Mouse (Mus musculus): ENCODE data around the gene Dab2ip. TPM values are rescaled to one million over a fixed set of nuclear protein-coding genes. Genes with fewer than 3 reads are reported as not detected.

Dab2ip gene
- polyA plus RNA-seq, 1 experiment from 2014 or later, result 54.9 TPM

- ATAC-seq, result no peak
These were observed 24.4 kb upstream of the Dab2ip start for GRCm38 (mm10) chr2:35533646-35534045.

DNA sequence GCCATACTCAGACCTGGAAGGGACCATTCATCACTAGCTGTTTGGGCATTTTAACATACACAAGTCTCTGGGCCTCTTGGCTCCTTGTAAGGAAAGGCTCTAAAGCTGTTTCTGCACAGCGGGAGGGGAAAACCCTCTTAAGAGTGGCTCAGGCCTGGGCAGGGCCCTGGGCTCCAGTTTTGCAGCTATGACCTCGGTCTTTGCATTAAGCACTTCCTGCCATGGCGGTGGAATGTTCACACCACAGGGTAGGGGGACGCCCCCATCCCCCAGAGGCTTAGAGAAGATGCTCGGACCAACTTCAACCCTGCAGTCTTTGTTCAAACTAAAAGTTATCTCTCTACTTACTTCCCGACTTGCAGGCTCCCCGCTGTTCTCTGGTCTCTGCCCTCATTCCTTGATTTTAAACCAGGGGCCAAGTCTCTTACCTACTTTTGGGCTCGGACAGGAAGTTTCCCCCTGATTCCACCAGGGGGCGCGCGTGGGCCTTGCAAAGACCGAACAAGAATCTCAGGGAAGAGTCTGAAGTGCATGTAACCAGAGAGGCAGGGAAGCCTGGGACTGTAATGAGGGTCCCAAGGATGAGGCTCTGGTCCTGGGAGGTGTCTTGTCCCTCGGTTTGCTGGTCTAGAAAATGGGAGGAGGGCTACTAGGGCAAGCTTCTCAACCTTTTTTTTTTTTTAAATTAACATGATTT is 18.6 kb upstream of the Dab2ip start:
- Histone ChIP-seq H3K4me1 (replicated peaks) (peaks cover 8% of the 10 kb centered on the region; the same call in 1 of the 2 replicates), H3K9ac (no peak overlapping the region), H3K4me2 (replicated peaks) (no peak overlapping the region), H3K27me3 (replicated peaks) (no peaks in the 10 kb centered on the region), H3K36me3 (no peaks in the 10 kb centered on the region), H3K27ac (peak overlapping the region; percentile 70), H3K4me3 (replicated peaks) (no peak overlapping the region), H3K9me3 (no peaks in the 10 kb centered on the region)
- peak; percentile 63 for ATAC-seq
- WGBS, result 8% methylated on average over 13 of the region's 13 CpGs

More at GRCm38 (mm10) chr2:35533646-35534045, 24.4 kb upstream of the Dab2ip start:
- no peaks in the 10 kb centered on the region for H3K36me3 ChIP-seq
- no peak overlapping the region for H3K4me3 ChIP-seq (replicated peaks)
- H3K9me3 ChIP-seq, result no peaks in the 10 kb centered on the region
- no peak overlapping the region for H3K4me2 ChIP-seq (replicated peaks)
- 70% methylated on average over 9 of the region's 9 CpGs for WGBS
- H3K4me1 ChIP-seq (replicated peaks), result no peaks in the 10 kb centered on the region
- no peak overlapping the region for H3K9ac ChIP-seq
- H3K27ac ChIP-seq, result no peak overlapping the region
- H3K27me3 ChIP-seq (replicated peaks), result no peaks in the 10 kb centered on the region

DNA sequence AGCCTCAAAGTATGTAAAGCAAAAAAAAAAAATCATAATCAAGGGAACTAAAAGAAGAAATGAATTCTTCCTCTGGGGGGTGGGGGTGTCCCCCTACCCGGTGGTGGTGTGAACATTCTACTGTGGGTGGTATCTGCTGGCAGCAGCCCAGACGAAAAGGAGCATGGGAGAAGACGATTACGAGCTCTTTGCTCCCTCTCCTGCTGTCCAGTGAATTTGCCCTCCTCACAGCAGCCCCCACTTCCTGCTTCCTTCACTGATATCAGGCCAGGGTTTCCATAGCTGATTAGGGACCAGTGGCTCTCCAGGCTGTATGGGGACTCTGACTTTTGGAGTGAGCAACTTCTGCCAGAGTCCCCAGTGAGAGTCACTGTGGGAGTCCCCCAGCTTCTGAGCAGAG is 17.3 kb upstream of the Dab2ip start:
- no peak overlapping the region for H3K4me2 ChIP-seq (replicated peaks)
- H3K27me3 ChIP-seq (replicated peaks), result no peaks in the 10 kb centered on the region
- H3K27ac ChIP-seq, result no peak overlapping the region
- no peaks in the 10 kb centered on the region for H3K36me3 ChIP-seq
- no peak for ATAC-seq
- WGBS, result 12% methylated on average over 4 of the region's 4 CpGs
- H3K4me3 ChIP-seq (replicated peaks), result no peak overlapping the region
- no peaks in the 10 kb centered on the region for H3K9me3 ChIP-seq
- peaks cover 19% of the 10 kb centered on the region for H3K4me1 ChIP-seq (replicated peaks)
- no peak overlapping the region for H3K9ac ChIP-seq

- no peak overlapping the region for H3K9ac ChIP-seq
- ATAC-seq, result peak; percentile 82
- 2% methylated on average over 14 of the region's 14 CpGs for WGBS
- no peaks in the 10 kb centered on the region for H3K36me3 ChIP-seq
- H3K9me3 ChIP-seq, result no peaks in the 10 kb centered on the region
- H3K27me3 ChIP-seq (replicated peaks), result no peaks in the 10 kb centered on the region
- peak overlapping the region; percentile 55 for H3K4me2 ChIP-seq (replicated peaks)
- peak overlapping the region; percentile 66 for H3K27ac ChIP-seq
- peaks cover 23% of the 10 kb centered on the region for H3K4me1 ChIP-seq (replicated peaks)
- H3K4me3 ChIP-seq (replicated peaks), result peak overlapping the region; percentile 12; the same call in 1 of the 2 replicates
These were observed 13.3 kb upstream of the Dab2ip start for GRCm38 (mm10) chr2:35544717-35545116.

DNA sequence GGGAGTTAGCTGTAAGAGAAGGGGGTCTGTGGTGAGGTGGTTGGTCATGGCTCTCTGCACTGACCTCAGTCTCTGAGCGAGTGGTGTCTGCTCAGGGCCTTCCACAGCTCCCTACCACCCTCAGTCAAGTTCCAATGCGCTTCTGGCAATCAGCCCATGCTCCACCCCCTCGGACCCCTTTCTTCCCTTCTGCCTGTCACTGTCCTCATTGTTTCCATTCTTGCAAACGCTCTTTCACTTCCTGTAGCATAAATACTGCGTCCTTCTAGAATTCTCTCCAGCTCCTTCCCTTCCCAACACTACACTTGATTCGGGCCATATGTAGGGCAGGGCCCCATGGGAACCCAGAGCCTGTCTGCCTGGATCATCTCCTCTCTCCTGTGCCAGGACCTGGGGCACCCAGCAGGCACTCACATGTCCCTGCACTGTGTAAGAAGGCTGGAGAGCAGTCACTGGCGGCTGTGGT is 12.9 kb upstream of the Dab2ip start:
- H3K27me3 ChIP-seq (replicated peaks), result no peaks in the 10 kb centered on the region
- H3K9me3 ChIP-seq, result no peaks in the 10 kb centered on the region
- H3K36me3 ChIP-seq, result no peaks in the 10 kb centered on the region
- 0 out of 2 replicates have a peak overlapping the region, but pooled peaks have one; percentile 12 for H3K4me3 ChIP-seq (replicated peaks)
- H3K27ac ChIP-seq, result peak overlapping the region; percentile 66
- peak overlapping the region; percentile 55 for H3K4me2 ChIP-seq (replicated peaks)
- H3K4me1 ChIP-seq (replicated peaks), result peaks cover 23% of the 10 kb centered on the region
- H3K9ac ChIP-seq, result no peak overlapping the region
- WGBS, result 23% methylated on average over 7 of the region's 7 CpGs
- peak; percentile 70 for ATAC-seq

GRCm38 (mm10) chr2:35546462-35546861 is 11.6 kb upstream of the Dab2ip start:
- no peak overlapping the region for H3K27ac ChIP-seq
- peaks cover 19% of the 10 kb centered on the region for H3K4me1 ChIP-seq (replicated peaks)
- WGBS, result 86% methylated on average over 6 of the region's 6 CpGs
- no peak for ATAC-seq
- no peak overlapping the region for H3K4me3 ChIP-seq (replicated peaks)
- no peak overlapping the region for H3K4me2 ChIP-seq (replicated peaks)
- no peaks in the 10 kb centered on the region for H3K9me3 ChIP-seq
- H3K36me3 ChIP-seq, result no peaks in the 10 kb centered on the region
- no peaks in the 10 kb centered on the region for H3K27me3 ChIP-seq (replicated peaks)
- H3K9ac ChIP-seq, result no peak overlapping the region

DNA sequence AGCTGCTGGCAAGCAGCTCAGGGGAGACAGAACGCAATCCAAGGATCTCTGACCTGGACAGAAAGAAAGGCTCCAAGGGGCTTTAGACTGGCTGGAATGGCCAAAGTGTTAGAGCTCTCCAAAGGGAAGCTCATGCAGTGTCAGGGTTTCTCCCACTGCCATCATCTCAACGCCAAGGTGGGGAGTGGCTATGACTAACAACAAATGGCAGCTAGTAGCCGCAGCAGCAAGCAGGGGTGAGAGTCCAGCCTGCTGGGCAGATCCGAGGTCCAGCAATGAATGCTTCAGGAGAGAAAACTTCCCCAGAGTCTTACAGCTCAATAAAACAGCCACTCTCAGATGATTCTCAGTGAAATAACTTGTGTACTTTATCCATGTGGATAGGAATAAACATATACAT is 8.9 kb upstream of the Dab2ip start:
- Histone ChIP-seq H3K27ac (0 out of 2 replicates have a peak overlapping the region, but pooled peaks have one; percentile 42), H3K9ac (no peak overlapping the region), H3K27me3 (replicated peaks) (no peaks in the 10 kb centered on the region), H3K9me3 (no peaks in the 10 kb centered on the region), H3K4me1 (replicated peaks) (peaks cover 19% of the 10 kb centered on the region), H3K36me3 (no peaks in the 10 kb centered on the region), H3K4me2 (replicated peaks) (no peak overlapping the region), H3K4me3 (replicated peaks) (no peak overlapping the region)
- 36% methylated on average over 4 of the region's 4 CpGs for WGBS
- no peak for ATAC-seq

DNA sequence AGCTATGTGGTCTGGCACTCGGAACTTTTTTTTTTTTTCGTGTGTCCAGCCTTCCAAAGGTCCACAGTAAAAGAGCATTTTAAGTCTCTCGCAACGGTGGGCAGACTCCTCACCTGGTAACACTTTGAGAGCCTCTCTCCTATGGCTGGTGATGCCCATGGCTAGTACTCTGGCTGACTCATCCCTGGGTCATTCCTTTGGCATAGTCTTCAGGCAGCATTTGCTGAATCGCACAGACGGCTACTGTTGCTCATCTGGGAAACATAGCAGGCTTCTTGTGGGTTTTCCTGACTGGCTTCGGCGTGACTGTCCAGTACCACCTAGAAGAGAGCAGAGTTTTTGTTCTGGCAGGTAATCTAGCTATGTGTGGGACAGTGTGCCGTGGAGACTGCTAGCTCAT is 8.0 kb upstream of the Dab2ip start:
- no peak for ATAC-seq
- H3K36me3 ChIP-seq, result no peaks in the 10 kb centered on the region
- H3K27me3 ChIP-seq (replicated peaks), result no peaks in the 10 kb centered on the region
- 81% methylated on average over 9 of the region's 9 CpGs for WGBS
- H3K27ac ChIP-seq, result no peak overlapping the region
- no peak overlapping the region for H3K4me3 ChIP-seq (replicated peaks)
- H3K9ac ChIP-seq, result no peak overlapping the region
- peaks cover 15% of the 10 kb centered on the region for H3K4me1 ChIP-seq (replicated peaks)
- no peaks in the 10 kb centered on the region for H3K9me3 ChIP-seq
- no peak overlapping the region for H3K4me2 ChIP-seq (replicated peaks)

- H3K9me3 ChIP-seq, result no peaks in the 10 kb centered on the region
- no peak overlapping the region for H3K4me2 ChIP-seq (replicated peaks)
- no peaks in the 10 kb centered on the region for H3K36me3 ChIP-seq
- no peak overlapping the region for H3K4me3 ChIP-seq (replicated peaks)
- no peak for ATAC-seq
- H3K27me3 ChIP-seq (replicated peaks), result 0 out of 2 replicates have a peak, but pooled peaks cover 3% of the 10 kb centered on the region
- 71% methylated on average over 5 of the region's 5 CpGs for WGBS
- 0 out of 2 replicates have a peak overlapping the region, but pooled peaks have one; percentile 78 for H3K27ac ChIP-seq
- no peak overlapping the region for H3K9ac ChIP-seq
- H3K4me1 ChIP-seq (replicated peaks), result peaks cover 27% of the 10 kb centered on the region
These were observed 1.1 kb upstream of the Dab2ip start for GRCm38 (mm10) chr2:35556918-35557486.

- H3K27me3 ChIP-seq (replicated peaks), result 0 out of 2 replicates have a peak, but pooled peaks cover 3% of the 10 kb centered on the region
- H3K4me1 ChIP-seq (replicated peaks), result peaks cover 27% of the 10 kb centered on the region
- 51% methylated on average over 4 of the region's 4 CpGs for WGBS
- H3K36me3 ChIP-seq, result no peaks in the 10 kb centered on the region
- no peak for ATAC-seq
- H3K9ac ChIP-seq, result peak overlapping the region; percentile 47
- peak overlapping the region; percentile 23 for H3K4me3 ChIP-seq (replicated peaks)
- H3K27ac ChIP-seq, result peak overlapping the region; percentile 78
- H3K4me2 ChIP-seq (replicated peaks), result peak overlapping the region; percentile 53
- no peaks in the 10 kb centered on the region for H3K9me3 ChIP-seq
These were observed 922 bp downstream of the Dab2ip start for GRCm38 (mm10) chr2:35558826-35559550.

DNA sequence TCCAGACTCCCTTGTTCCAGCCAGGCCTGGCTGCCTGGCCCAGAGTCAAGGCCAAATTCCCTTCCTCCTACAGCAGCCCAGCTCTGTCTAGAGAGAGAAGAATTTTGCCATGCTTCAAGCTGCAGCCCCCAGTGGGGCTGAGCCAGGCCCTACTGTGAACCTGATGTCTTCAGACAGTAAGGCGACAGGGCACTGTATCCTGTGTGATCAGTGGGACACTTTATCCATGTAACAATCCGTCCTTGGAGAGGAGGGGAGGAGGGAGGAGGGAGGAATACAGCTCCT is 1.4 kb downstream of the Dab2ip start:
- no peaks in the 10 kb centered on the region for H3K36me3 ChIP-seq
- peaks cover 27% of the 10 kb centered on the region for H3K4me1 ChIP-seq (replicated peaks)
- WGBS, result 35% methylated on average over 2 of the region's 2 CpGs
- no peaks in the 10 kb centered on the region for H3K9me3 ChIP-seq
- H3K4me3 ChIP-seq (replicated peaks), result no peak overlapping the region
- peak overlapping the region; percentile 53; the same call in 1 of the 2 replicates for H3K4me2 ChIP-seq (replicated peaks)
- H3K9ac ChIP-seq, result no peak overlapping the region; the same call in 1 of the 2 replicates
- H3K27me3 ChIP-seq (replicated peaks), result 0 out of 2 replicates have a peak, but pooled peaks cover 3% of the 10 kb centered on the region
- ATAC-seq, result peak; percentile 53; the same call in 1 of the 2 replicates
- H3K27ac ChIP-seq, result peak overlapping the region; percentile 78

GRCm38 (mm10) chr2:35563722-35564121 is 5.7 kb downstream of the Dab2ip start:
- H3K9ac ChIP-seq, result no peak overlapping the region
- no peak overlapping the region for H3K27ac ChIP-seq
- H3K4me3 ChIP-seq (replicated peaks), result no peak overlapping the region
- 0 out of 2 replicates have a peak, but pooled peaks cover 3% of the 10 kb centered on the region for H3K27me3 ChIP-seq (replicated peaks)
- ATAC-seq, result no peak
- WGBS, result 81% methylated on average over 4 of the region's 4 CpGs
- H3K9me3 ChIP-seq, result no peaks in the 10 kb centered on the region
- H3K36me3 ChIP-seq, result no peaks in the 10 kb centered on the region
- no peak overlapping the region for H3K4me2 ChIP-seq (replicated peaks)
- H3K4me1 ChIP-seq (replicated peaks), result peaks cover 23% of the 10 kb centered on the region

Measured in intestine, embryonic 15.5 days (tissue).